Mouse (Mus musculus) brain, embryonic 14.5 days (tissue): ENCODE results near the gene Cox10.

Source experiments
- CTCF ChIP-seq: fragments of 200-500 bp; IDR thresholded peaks from 2 replicates; pipeline ENCODE4 v1.5.1; 2012; ENCODE audit warnings: inconsistent platforms, mild to moderate bottlenecking, moderate library complexity, borderline replicate concordance; ENCODE audit not compliant: insufficient read depth, insufficient read length; ENCODE audit errors: extremely low read depth
- POLR2A ChIP-seq: fragments of 200-500 bp; IDR thresholded peaks from 2 replicates; pipeline ENCODE4 v1.6.1; 2012; ENCODE audit warnings: mild to moderate bottlenecking, inconsistent platforms, borderline replicate concordance; ENCODE audit not compliant: poor library complexity, insufficient read depth, insufficient read length, severe bottlenecking; ENCODE audit errors: extremely low read depth

GRCm38 (mm10) chr11:63942177-63942576, 137.1 kb downstream of the Cox10 start:
- TF ChIP-seq POLR2A (no peak), CTCF (no peak)
